In genomic region chr5:140873039-140873551, GRCm38 (mm10) we compare ENCODE assay signal across 8 mouse cellular contexts. TPM values are rescaled to one million over a fixed set of nuclear protein-coding genes. Genes with fewer than 3 reads are reported as not detected.
DNase-seq lines count a peak whose midpoint lies in the region; ATAC-seq lines count a peak whose summit lies in the region.

No protein-coding gene starts in this region.

- peak; percentile 59 for ATAC-seq in intestine, embryonic 16.5 days
- peak; percentile 16 for ATAC-seq in megakaryocyte progenitor cell, adult 5-6 weeks (replicated peaks; ENCODE audit: poor library complexity)

- 12% methylated on average over 18 of the region's 18 CpGs for WGBS in intestine, embryonic 16.5 days

- peak overlapping the region; percentile 37; the same call in 1 of the 2 replicates for H3K9ac ChIP-seq in intestine, embryonic 16.5 days (ENCODE audit: low read depth, low read length)

- peak overlapping the region; percentile 3; the same call in 1 of the 2 replicates for H3K4me3 ChIP-seq in intestine, embryonic 16.5 days (ENCODE audit: low read length)

- peak; percentile 59 for DNase-seq in adrenal gland, postnatal 14 days
- DNase-seq in adrenal gland, adult 8-10 months: no peak
- DNase-seq in right cerebral cortex, adult 18-20 months: peak; percentile 38
- no peak for DNase-seq in right cerebral cortex, postnatal 4 days
- DNase-seq in thymus, postnatal 36 days: peak; percentile 23 to 36
- no peak for DNase-seq in MN1 (ENCODE audit: low spot score)

- H3K4me2 ChIP-seq in intestine, embryonic 16.5 days (ENCODE audit: low read depth, low read length): peak overlapping the region; percentile 38

- peak overlapping the region; percentile 87 for H3K27ac ChIP-seq in intestine, embryonic 16.5 days (ENCODE audit: low read length)

- H3K36me3 ChIP-seq in intestine, embryonic 16.5 days (ENCODE audit: control insufficient read depth, insufficient read depth, low read length): no peaks in the 10 kb centered on the region

- no peaks in the 10 kb centered on the region for H3K27me3 ChIP-seq in intestine, embryonic 16.5 days (replicated peaks; ENCODE audit: control insufficient read depth, insufficient read depth, low read length)

- H3K9me3 ChIP-seq in intestine, embryonic 16.5 days (ENCODE audit: control insufficient read depth, low read length): no peaks in the 10 kb centered on the region

- peaks cover 23% of the 10 kb centered on the region for H3K4me1 ChIP-seq in intestine, embryonic 16.5 days (ENCODE audit: control insufficient read depth, insufficient read depth, low read length)

RNA-seq across cellular contexts. Expression of gene Gna12, which starts 42.9 kb away (rescaled TPM):
- total RNA-seq in adrenal gland, postnatal 14 days (2021): 114 and 117 TPM in 2 replicates
- 100 to 1,000 TPM; 135 to 173 (median 141) TPM for total RNA-seq in adrenal gland, adult 8-10 months (2022)
- polyA plus RNA-seq in intestine, embryonic 16.5 days (2015; fragmentation: Nextera tagmentation; extraction: Ambion mirVana): 5.2 and 5.4 TPM in 2 replicates
- total RNA-seq in megakaryocyte progenitor cell, adult 5-6 weeks (2015): 45.4 and 50.2 TPM in 2 replicates
- total RNA-seq in megakaryocyte progenitor cell, adult 5-6 weeks (2017): 33.6 and 33.9 TPM in 2 replicates

Comparison
In these comparisons a context has a peak if more than half of its experiments do, and no peak if none do; other contexts are left out.
1. DNase-seq: peak in adrenal gland, postnatal 14 days (single experiment), right cerebral cortex, adult 18-20 months (single experiment) and thymus, postnatal 36 days (2 of 2); none in adrenal gland, adult 8-10 months (single experiment), right cerebral cortex, postnatal 4 days (single experiment) and MN1 (single experiment).